Mouse (Mus musculus): ENCODE measurements at regions not wholly inside any gene's neighbourhood (a gene's known extent, or its start where the extent isn't known, plus 50 kb on each side); places are given as distances from the start of the nearest gene placed in this dataset.

DNA sequence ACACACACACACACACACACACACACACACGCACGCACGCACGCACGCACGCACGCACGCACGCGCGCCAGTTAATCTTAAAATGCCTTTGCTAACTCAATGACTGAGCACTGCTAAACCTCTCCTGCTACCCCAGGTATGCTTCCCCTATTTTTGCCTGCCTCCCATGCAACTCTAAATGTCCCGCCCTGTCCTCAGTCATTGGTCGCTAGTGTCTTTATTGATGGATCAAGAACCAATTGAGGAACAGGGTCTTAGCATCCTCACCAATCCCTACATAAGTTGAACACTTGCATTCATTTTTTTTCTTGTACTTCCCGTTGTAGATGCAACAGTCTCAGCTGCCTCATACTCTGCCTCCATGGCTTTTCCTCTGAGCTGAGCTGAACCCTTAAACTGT is 72.2 kb upstream of the Ankrd55 start:
- in situ Hi-C loops (cut with MboI; ENCODE audit: low sequenced_read_pairs in 2 of 2, unreplicated experiment in 2 of 2), result no loop called here
- Histone ChIP-seq H3K4me3 (ENCODE audit: insufficient read depth in 1 of 2, low read depth in 1 of 2, low read length in 2 of 2, poor library complexity in 1 of 2, severe bottlenecking in 1 of 2) (no peak overlapping the region), H3K27ac (ENCODE audit: insufficient read depth, low read depth, low read length, poor library complexity, severe bottlenecking) (no peak overlapping the region), H3K9ac (ENCODE audit: insufficient read depth, low read depth, low read length, poor library complexity, severe bottlenecking) (no peak overlapping the region), H3K4me1 (ENCODE audit: control insufficient read depth in 2 of 2, insufficient read depth in 2 of 2, low read length in 2 of 2, poor library complexity in 1 of 2) (0 out of 4 replicates have a peak, but pooled peaks cover 0 to 2% of the 10 kb centered on the region in 2 experiments), H3K9me3 (ENCODE audit: control insufficient read depth, insufficient read depth, low read depth, low read length) (no peaks in the 10 kb centered on the region), H3K36me3 (ENCODE audit: control insufficient read depth, insufficient read depth, low read length, poor library complexity, severe bottlenecking) (no peaks in the 10 kb centered on the region)
- DNase-seq (ENCODE audit: low read depth, low spot score), result no peak
- no peak for TF ChIP-seq ZC3H11A (IDR thresholded peaks at IDR 0.05; ENCODE audit: borderline replicate concordance, low read depth, low read length)
- 0 out of 2 replicates have a peak, but pooled peaks have one; percentile 54 for TF ChIP-seq CHD2 (IDR thresholded peaks at IDR 0.05; ENCODE audit: low read depth, low read length)

DNA sequence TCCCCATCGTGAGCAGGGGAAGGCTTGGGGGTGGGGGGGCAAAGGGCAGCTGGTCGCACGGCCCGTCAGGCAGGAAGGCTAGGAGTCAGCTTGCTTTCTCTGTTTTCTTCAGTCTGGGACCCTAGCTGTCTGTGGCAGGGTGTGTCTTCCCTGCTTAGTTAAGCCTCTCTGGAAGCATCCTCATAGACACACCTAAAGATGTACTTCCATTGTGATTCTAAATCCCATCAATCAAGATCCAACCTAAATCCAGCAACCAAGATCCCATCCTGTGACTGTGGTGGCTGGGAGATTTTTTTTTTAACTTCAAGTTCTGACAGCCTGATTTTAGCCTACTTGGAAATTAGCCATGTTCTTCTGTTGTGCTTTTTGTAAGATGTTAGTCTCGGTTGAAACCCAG is 69.9 kb upstream of the Ankrd55 start:
- no peak for TF ChIP-seq HCFC1 (IDR thresholded peaks at IDR 0.05; ENCODE audit: borderline replicate concordance, insufficient read depth, low read length)
- 0 out of 2 replicates have a peak, but pooled peaks have one; percentile 33 for TF ChIP-seq ZNF384 (IDR thresholded peaks at IDR 0.05; ENCODE audit: low read depth, low read length)
- TF ChIP-seq ZC3H11A (IDR thresholded peaks at IDR 0.05; ENCODE audit: borderline replicate concordance, low read depth, low read length), result no peak
- TF ChIP-seq CHD2 (IDR thresholded peaks at IDR 0.05; ENCODE audit: low read depth, low read length), result no peak
- TF ChIP-seq MAFK (IDR thresholded peaks at IDR 0.05; ENCODE audit: insufficient read depth, low read depth, low read length), result no peak
- in situ Hi-C loops (cut with MboI; ENCODE audit: low sequenced_read_pairs in 2 of 2, unreplicated experiment in 2 of 2), result no loop called here
- no peaks in the 10 kb centered on the region for H3K9me3 ChIP-seq (ENCODE audit: control insufficient read depth, insufficient read depth, low read depth, low read length)
- no peak overlapping the region for H3K9ac ChIP-seq (ENCODE audit: insufficient read depth, low read depth, low read length, poor library complexity, severe bottlenecking)
- no peaks in the 10 kb centered on the region for H3K36me3 ChIP-seq (ENCODE audit: control insufficient read depth, insufficient read depth, low read length, poor library complexity, severe bottlenecking)
- DNase-seq (ENCODE audit: low read depth, low spot score), result no peak
- no peak overlapping the region for H3K27ac ChIP-seq (ENCODE audit: insufficient read depth, low read depth, low read length, poor library complexity, severe bottlenecking)
- H3K4me1 ChIP-seq (ENCODE audit: control insufficient read depth in 2 of 2, insufficient read depth in 2 of 2, low read length in 2 of 2, poor library complexity in 1 of 2), result no peaks in the 10 kb centered on the region
- H3K4me3 ChIP-seq (ENCODE audit: insufficient read depth in 1 of 2, low read depth in 1 of 2, low read length in 2 of 2, poor library complexity in 1 of 2, severe bottlenecking in 1 of 2), result no peak overlapping the region

DNA sequence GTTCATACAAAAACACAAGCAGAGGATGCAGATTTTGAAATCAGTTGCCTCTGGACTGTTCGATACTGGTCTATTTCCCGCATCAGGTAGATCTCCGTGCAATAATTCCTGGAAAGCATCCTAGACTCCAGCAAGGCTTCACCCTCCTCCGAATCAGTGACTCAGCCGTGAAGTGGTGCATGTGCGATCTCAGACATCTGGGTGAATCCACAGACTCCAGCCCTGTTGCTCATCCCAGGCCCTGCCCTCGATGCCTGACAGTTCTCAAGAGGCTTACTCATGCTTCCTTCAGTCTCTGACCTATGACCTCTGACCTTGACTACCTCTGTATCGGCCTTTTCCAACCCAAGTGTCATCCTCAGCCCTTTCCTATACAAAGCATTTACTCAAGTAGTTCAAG is 68.1 kb upstream of the Ankrd55 start:
- Histone ChIP-seq H3K36me3 (ENCODE audit: control insufficient read depth, insufficient read depth, low read length, poor library complexity, severe bottlenecking) (no peaks in the 10 kb centered on the region), H3K9ac (ENCODE audit: insufficient read depth, low read depth, low read length, poor library complexity, severe bottlenecking) (no peak overlapping the region), H3K4me1 (ENCODE audit: control insufficient read depth in 2 of 2, insufficient read depth in 2 of 2, low read length in 2 of 2, poor library complexity in 1 of 2) (no peaks in the 10 kb centered on the region), H3K27ac (ENCODE audit: insufficient read depth, low read depth, low read length, poor library complexity, severe bottlenecking) (no peak overlapping the region), H3K9me3 (ENCODE audit: control insufficient read depth, insufficient read depth, low read depth, low read length) (no peaks in the 10 kb centered on the region), H3K4me3 (ENCODE audit: insufficient read depth in 1 of 2, low read depth in 1 of 2, low read length in 2 of 2, poor library complexity in 1 of 2, severe bottlenecking in 1 of 2) (no peak overlapping the region)
- TF ChIP-seq ZC3H11A (IDR thresholded peaks at IDR 0.05; ENCODE audit: borderline replicate concordance, low read depth, low read length) (no peak), MAFK (IDR thresholded peaks at IDR 0.05; ENCODE audit: insufficient read depth, low read depth, low read length) (no peak), HCFC1 (IDR thresholded peaks at IDR 0.05; ENCODE audit: borderline replicate concordance, insufficient read depth, low read length) (no peak), ZNF384 (IDR thresholded peaks at IDR 0.05; ENCODE audit: low read depth, low read length) (no peak), CHD2 (IDR thresholded peaks at IDR 0.05; ENCODE audit: low read depth, low read length) (no peak)
- in situ Hi-C loops (cut with MboI; ENCODE audit: low sequenced_read_pairs in 2 of 2, unreplicated experiment in 2 of 2), result no loop called here
- DNase-seq (ENCODE audit: low read depth, low spot score), result no peak

DNA sequence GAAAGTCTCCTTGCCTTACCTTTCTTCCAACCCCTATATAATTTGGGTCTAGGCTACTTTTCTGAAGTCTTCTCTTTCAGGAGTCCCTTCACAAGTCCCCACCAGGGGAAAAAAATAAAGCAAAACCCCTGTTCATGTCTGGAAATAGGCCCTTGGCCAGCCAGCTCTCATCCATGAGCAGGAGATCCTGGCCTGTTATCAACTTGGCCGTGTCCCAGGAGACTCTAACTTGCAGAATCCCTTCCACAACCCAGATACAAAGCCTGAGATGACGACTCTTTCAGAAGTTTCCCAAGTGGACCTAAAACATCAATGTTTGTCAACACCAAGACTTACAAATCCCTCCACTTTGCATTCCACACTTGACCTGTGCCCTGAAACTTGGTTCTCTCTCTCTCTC is 64.6 kb upstream of the Ankrd55 start:
- Histone ChIP-seq H3K4me3 (ENCODE audit: insufficient read depth in 1 of 2, low read depth in 1 of 2, low read length in 2 of 2, poor library complexity in 1 of 2, severe bottlenecking in 1 of 2) (no peak overlapping the region), H3K36me3 (ENCODE audit: control insufficient read depth, insufficient read depth, low read length, poor library complexity, severe bottlenecking) (no peaks in the 10 kb centered on the region), H3K9ac (ENCODE audit: insufficient read depth, low read depth, low read length, poor library complexity, severe bottlenecking) (no peak overlapping the region), H3K27ac (ENCODE audit: insufficient read depth, low read depth, low read length, poor library complexity, severe bottlenecking) (no peak overlapping the region), H3K9me3 (ENCODE audit: control insufficient read depth, insufficient read depth, low read depth, low read length) (no peaks in the 10 kb centered on the region), H3K4me1 (ENCODE audit: control insufficient read depth in 2 of 2, insufficient read depth in 2 of 2, low read length in 2 of 2, poor library complexity in 1 of 2) (no peaks in the 10 kb centered on the region)
- in situ Hi-C loops (cut with MboI; ENCODE audit: low sequenced_read_pairs in 2 of 2, unreplicated experiment in 2 of 2), result no loop called here
- DNase-seq (ENCODE audit: low read depth, low spot score), result no peak
- TF ChIP-seq CHD2 (IDR thresholded peaks at IDR 0.05; ENCODE audit: low read depth, low read length), result no peak
- no peak for TF ChIP-seq MAFK (IDR thresholded peaks at IDR 0.05; ENCODE audit: insufficient read depth, low read depth, low read length)
- no peak for TF ChIP-seq ZNF384 (IDR thresholded peaks at IDR 0.05; ENCODE audit: low read depth, low read length)
- TF ChIP-seq HCFC1 (IDR thresholded peaks at IDR 0.05; ENCODE audit: borderline replicate concordance, insufficient read depth, low read length), result no peak
- TF ChIP-seq ZC3H11A (IDR thresholded peaks at IDR 0.05; ENCODE audit: borderline replicate concordance, low read depth, low read length), result no peak

DNA sequence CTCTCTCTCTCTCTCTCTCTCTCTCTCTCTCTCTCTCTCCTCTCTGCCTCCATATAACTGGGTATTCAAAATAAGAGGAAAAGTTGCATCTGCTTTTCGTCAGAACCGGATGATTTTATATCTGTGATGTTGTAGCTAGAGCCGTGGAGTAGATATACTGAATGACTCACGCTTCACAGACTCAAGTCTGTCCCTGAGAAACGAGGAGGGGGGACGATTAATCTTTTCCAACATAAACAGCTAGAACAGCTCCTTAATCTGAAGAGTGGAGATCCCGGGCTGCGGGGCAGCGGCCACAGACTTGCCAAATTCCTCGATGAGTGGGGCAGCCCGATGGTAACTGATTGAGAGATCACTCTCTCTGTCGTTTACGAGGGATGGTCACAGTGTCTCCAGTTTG is 60.5 kb upstream of the Ankrd55 start:
- TF ChIP-seq HCFC1 (IDR thresholded peaks at IDR 0.05; ENCODE audit: borderline replicate concordance, insufficient read depth, low read length) (no peak), CHD2 (IDR thresholded peaks at IDR 0.05; ENCODE audit: low read depth, low read length) (no peak), ZNF384 (IDR thresholded peaks at IDR 0.05; ENCODE audit: low read depth, low read length) (no peak), MAFK (IDR thresholded peaks at IDR 0.05; ENCODE audit: insufficient read depth, low read depth, low read length) (no peak), ZC3H11A (IDR thresholded peaks at IDR 0.05; ENCODE audit: borderline replicate concordance, low read depth, low read length) (no peak)

More for the DNA sequence above, 60.5 kb upstream of the Ankrd55 start:
- no peak for DNase-seq (ENCODE audit: low read depth, low spot score)
- H3K9me3 ChIP-seq (ENCODE audit: control insufficient read depth, insufficient read depth, low read depth, low read length), result no peaks in the 10 kb centered on the region
- H3K36me3 ChIP-seq (ENCODE audit: control insufficient read depth, insufficient read depth, low read length, poor library complexity, severe bottlenecking), result no peaks in the 10 kb centered on the region
- no peak overlapping the region for H3K27ac ChIP-seq (ENCODE audit: insufficient read depth, low read depth, low read length, poor library complexity, severe bottlenecking)
- no peak overlapping the region for H3K9ac ChIP-seq (ENCODE audit: insufficient read depth, low read depth, low read length, poor library complexity, severe bottlenecking)
- in situ Hi-C loops (cut with MboI; ENCODE audit: low sequenced_read_pairs in 2 of 2, unreplicated experiment in 2 of 2), result no loop called here
- no peak overlapping the region for H3K4me3 ChIP-seq (ENCODE audit: insufficient read depth in 1 of 2, low read depth in 1 of 2, low read length in 2 of 2, poor library complexity in 1 of 2, severe bottlenecking in 1 of 2)
- no peaks in the 10 kb centered on the region for H3K4me1 ChIP-seq (ENCODE audit: control insufficient read depth in 2 of 2, insufficient read depth in 2 of 2, low read length in 2 of 2, poor library complexity in 1 of 2)

Data from ES-E14 (cell line).